Mouse (Mus musculus) bone marrow macrophage, adult 2 months (primary cell): ENCODE data around the gene Vgll1.

Experiments
- CTCF ChIP-seq: IDR thresholded peaks from 2 replicates; pipeline ENCODE4 v1.5.1; 2012; ENCODE audit warnings: low read depth, mild to moderate bottlenecking, low read length, moderate library complexity
- POLR2A ChIP-seq: IDR thresholded peaks from 2 replicates; pipeline ENCODE4 v1.6.1; 2012; ENCODE audit warnings: mild to moderate bottlenecking, low read depth, low read length, borderline replicate concordance

GRCm38 (mm10) chrX:57042774-57043173 is 45.1 kb upstream of the Vgll1 start, which contains the start of gene Brs3:
- TF ChIP-seq POLR2A (no peak), CTCF (no peak)
